ENCODE assay signal across 8 mouse cellular contexts in the genomic region with DNA sequence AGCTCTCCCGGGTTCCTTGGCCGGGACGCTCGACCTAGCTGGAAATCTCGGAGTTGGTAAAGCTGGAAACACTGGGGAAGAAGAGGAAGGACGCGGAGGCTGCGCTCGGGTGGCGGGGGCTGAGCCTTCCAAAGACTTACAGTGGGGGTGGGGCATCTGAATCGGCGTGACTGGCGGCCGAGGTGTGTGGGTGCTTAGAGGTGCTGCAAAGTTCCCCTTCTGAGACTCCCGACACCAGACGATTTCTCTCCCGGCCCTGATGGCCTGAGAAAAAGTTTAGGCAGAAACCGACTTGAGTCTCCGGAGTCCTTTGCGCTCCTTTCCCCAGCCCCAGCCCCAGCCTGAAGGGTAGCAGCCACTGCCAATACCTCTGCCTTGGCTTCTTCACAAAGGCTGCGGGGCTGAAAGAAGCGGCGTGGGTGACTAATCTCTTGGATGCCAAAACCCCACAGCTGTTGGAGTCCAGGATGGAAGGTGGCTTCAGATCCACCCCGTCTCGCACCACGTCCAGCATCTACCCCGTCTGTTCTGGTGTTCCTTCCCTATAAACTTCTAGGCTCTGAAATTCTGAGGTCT. TPM values are rescaled to one million over a fixed set of nuclear protein-coding genes. Genes with fewer than 3 reads are reported as not detected.
DNase-seq lines count a peak whose midpoint lies in the region; ATAC-seq and TF ChIP-seq lines count a peak whose summit lies in the region.

No protein-coding gene starts in this region.

- H3K27me3 ChIP-seq in forebrain, embryonic 13.5 days = peaks cover 6% of the 10 kb centered on the region
- H3K27me3 ChIP-seq in hindbrain, embryonic 16.5 days (replicated peaks; ENCODE audit: control insufficient read depth, insufficient read depth, low read length) = peaks cover 10% of the 10 kb centered on the region
- peaks cover 10% of the 10 kb centered on the region; the same call in 1 of the 2 replicates for H3K27me3 ChIP-seq in liver, embryonic 14.5 days (ENCODE audit: control insufficient read depth, insufficient read depth, low read length)
- peaks cover 20% of the 10 kb centered on the region for H3K27me3 ChIP-seq in neural tube, embryonic 13.5 days

- H3K9me3 ChIP-seq in forebrain, embryonic 13.5 days (replicated peaks) = no peaks in the 10 kb centered on the region
- H3K9me3 ChIP-seq in hindbrain, embryonic 16.5 days (ENCODE audit: control insufficient read depth, low read length) = no peaks in the 10 kb centered on the region
- H3K9me3 ChIP-seq in liver, embryonic 14.5 days (ENCODE audit: control insufficient read depth, low read length) = no peaks in the 10 kb centered on the region
- H3K9me3 ChIP-seq in neural tube, embryonic 13.5 days = no peaks in the 10 kb centered on the region

- ATAC-seq in forebrain, embryonic 13.5 days = peak; percentile 32
- ATAC-seq in hindbrain, embryonic 16.5 days = 0 out of 2 replicates have a peak, but pooled peaks have one; percentile 12
- ATAC-seq in liver, embryonic 14.5 days (ENCODE audit: insufficient read depth) = 0 out of 2 replicates have a peak, but pooled peaks have one; percentile 10
- 0 out of 2 replicates have a peak, but pooled peaks have one; percentile 8 for ATAC-seq in neural tube, embryonic 13.5 days (ENCODE audit: low read depth)

- no peak for TF ChIP-seq CTCF in liver, embryonic 14.5 days (IDR thresholded peaks at IDR 0.05; ENCODE audit: low read depth)

- H3K4me1 ChIP-seq in forebrain, embryonic 13.5 days = peaks cover 29% of the 10 kb centered on the region
- H3K4me1 ChIP-seq in hindbrain, embryonic 16.5 days (ENCODE audit: control insufficient read depth, insufficient read depth, low read depth, low read length) = peaks cover 25% of the 10 kb centered on the region
- peaks cover 3 to 10% of the 10 kb centered on the region in 2 experiments; a peak in 3 of 4 replicates for H3K4me1 ChIP-seq in liver, embryonic 14.5 days (replicated peaks; ENCODE audit: control insufficient read depth in 2 of 2, insufficient read depth in 2 of 2, low read length in 1 of 2)
- peaks cover 85% of the 10 kb centered on the region for H3K4me1 ChIP-seq in neural tube, embryonic 13.5 days (replicated peaks)

- peak overlapping the region; percentile 51 for H3K27ac ChIP-seq in forebrain, embryonic 13.5 days
- peak overlapping the region; percentile 78 for H3K27ac ChIP-seq in hindbrain, embryonic 16.5 days (ENCODE audit: low read depth, low read length)
- H3K27ac ChIP-seq in liver, embryonic 14.5 days = no peak overlapping the region
- peak overlapping the region; percentile 59 for H3K27ac ChIP-seq in neural tube, embryonic 13.5 days (replicated peaks)

- peak; percentile 23 for DNase-seq in right cerebral cortex, postnatal 25 days
- no peak for DNase-seq in right cerebral cortex, postnatal 14 days
- peak; percentile 67 to 78 for DNase-seq in adrenal gland, postnatal 36 days
- DNase-seq in liver, embryonic 14.5 days (ENCODE audit: low read depth in 3 of 3, low spot score in 3 of 3) = no peak
- no peak for DNase-seq in layer of hippocampus, postnatal 36 days

- peak overlapping the region; percentile 93 for H3K4me2 ChIP-seq in forebrain, embryonic 13.5 days
- H3K4me2 ChIP-seq in hindbrain, embryonic 16.5 days (ENCODE audit: low read length) = peak overlapping the region; percentile 89
- peak overlapping the region; percentile 92 for H3K4me2 ChIP-seq in liver, embryonic 14.5 days (ENCODE audit: low read depth)
- peak overlapping the region; percentile 76 for H3K4me2 ChIP-seq in neural tube, embryonic 13.5 days

- H3K36me3 ChIP-seq in forebrain, embryonic 13.5 days (ENCODE audit: poor library complexity, severe bottlenecking) = peaks cover 36% of the 10 kb centered on the region
- peaks cover 23% of the 10 kb centered on the region for H3K36me3 ChIP-seq in hindbrain, embryonic 16.5 days (ENCODE audit: control insufficient read depth, insufficient read depth, low read length)
- H3K36me3 ChIP-seq in liver, embryonic 14.5 days (replicated peaks; ENCODE audit: control insufficient read depth, insufficient read depth, low read depth) = peaks cover 22% of the 10 kb centered on the region
- H3K36me3 ChIP-seq in neural tube, embryonic 13.5 days = peaks cover 35% of the 10 kb centered on the region

- H3K9ac ChIP-seq in forebrain, embryonic 13.5 days = peak overlapping the region; percentile 81
- H3K9ac ChIP-seq in hindbrain, embryonic 16.5 days (ENCODE audit: low read depth, low read length) = peak overlapping the region; percentile 76
- H3K9ac ChIP-seq in liver, embryonic 14.5 days (replicated peaks) = peak overlapping the region; percentile 51
- peak overlapping the region; percentile 82 for H3K9ac ChIP-seq in neural tube, embryonic 13.5 days

- peak overlapping the region; percentile 61 for H3K4me3 ChIP-seq in forebrain, embryonic 13.5 days
- peak overlapping the region; percentile 58 for H3K4me3 ChIP-seq in hindbrain, embryonic 16.5 days (ENCODE audit: low read length)
- peak overlapping the region; percentile 47 to 65 for H3K4me3 ChIP-seq in liver, embryonic 14.5 days (ENCODE audit: insufficient read depth in 1 of 2, low read depth in 2 of 2, low read length in 2 of 2)
- H3K4me3 ChIP-seq in neural tube, embryonic 13.5 days = peak overlapping the region; percentile 52

- 2% methylated on average over 27 of the region's 27 CpGs for WGBS in forebrain, embryonic 13.5 days
- WGBS in hindbrain, embryonic 16.5 days = 4% methylated on average over 27 of the region's 27 CpGs
- WGBS in liver, embryonic 14.5 days (ENCODE audit: insufficient replicate concordance) = 0% methylated on average over 27 of the region's 27 CpGs
- 2% methylated on average over 27 of the region's 27 CpGs for WGBS in neural tube, embryonic 13.5 days

- no peak for TF ChIP-seq EP300 in liver, embryonic 14.5 days (IDR thresholded peaks at IDR 0.05; ENCODE audit: low read depth)

RNA-seq across cellular contexts. Expression of a gene that starts 0.7 kb away (rescaled TPM):
- total RNA-seq in adrenal gland, postnatal 36 days (2021) = 100 to 1,000 TPM in 1 of 2 experiments, 10 to 100 TPM in 1; 64.3 to 124 TPM
- polyA plus RNA-seq in forebrain, embryonic 13.5 days (2015; fragmentation: Nextera tagmentation; extraction: Ambion mirVana) = 21.6 and 22.3 TPM in 2 replicates
- polyA plus RNA-seq in hindbrain, embryonic 16.5 days (2015; fragmentation: Nextera tagmentation; extraction: Ambion mirVana) = 31.6 and 40.7 TPM in 2 replicates
- polyA plus RNA-seq in liver, embryonic 14.5 days (2012; rRNA removed) = 2.7 and 2.9 TPM in 2 replicates
- 6.4 and 6.5 TPM in 2 replicates for polyA plus RNA-seq in liver, embryonic 14.5 days (2014; fragmentation: Nextera tagmentation; extraction: Ambion mirVana)
- 38.8 and 39.1 TPM in 2 replicates for polyA plus RNA-seq in neural tube, embryonic 13.5 days (2015; fragmentation: Nextera tagmentation; extraction: Ambion mirVana)
- total RNA-seq in layer of hippocampus, postnatal 36 days (2021) = 10 to 100 TPM; 29.5 to 30.6 TPM

RNA-seq across cellular contexts. Expression of a gene that starts 7.6 kb away (rescaled TPM):
- total RNA-seq in adrenal gland, postnatal 36 days (2021) = 1,000 to 10,000 TPM; 1,120 to 1,187 TPM
- 911 and 1,077 TPM in 2 replicates for polyA plus RNA-seq in forebrain, embryonic 13.5 days (2015; fragmentation: Nextera tagmentation; extraction: Ambion mirVana)
- polyA plus RNA-seq in hindbrain, embryonic 16.5 days (2015; fragmentation: Nextera tagmentation; extraction: Ambion mirVana) = 578 and 579 TPM in 2 replicates
- 758 and 1,654 TPM in 2 replicates for polyA plus RNA-seq in liver, embryonic 14.5 days (2012; rRNA removed)
- polyA plus RNA-seq in liver, embryonic 14.5 days (2014; fragmentation: Nextera tagmentation; extraction: Ambion mirVana) = 899 and 926 TPM in 2 replicates
- polyA plus RNA-seq in neural tube, embryonic 13.5 days (2015; fragmentation: Nextera tagmentation; extraction: Ambion mirVana) = 821 and 850 TPM in 2 replicates
- total RNA-seq in layer of hippocampus, postnatal 36 days (2021) = 100 to 1,000 TPM; 846 to 926 TPM

RNA-seq across cellular contexts. Expression of a gene that starts 51.3 kb away (rescaled TPM):
- under 1 TPM; 0.23 to 0.36 TPM for total RNA-seq in adrenal gland, postnatal 36 days (2021)
- 1.8 and 3.7 TPM in 2 replicates for polyA plus RNA-seq in forebrain, embryonic 13.5 days (2015; fragmentation: Nextera tagmentation; extraction: Ambion mirVana)
- 2.5 and 3.0 TPM in 2 replicates for polyA plus RNA-seq in hindbrain, embryonic 16.5 days (2015; fragmentation: Nextera tagmentation; extraction: Ambion mirVana)
- 0.03 and 0.17 TPM in 2 replicates for polyA plus RNA-seq in liver, embryonic 14.5 days (2012; rRNA removed)
- polyA plus RNA-seq in liver, embryonic 14.5 days (2014; fragmentation: Nextera tagmentation; extraction: Ambion mirVana) = not detected in 2 replicates
- 2.9 TPM in 2 replicates for polyA plus RNA-seq in neural tube, embryonic 13.5 days (2015; fragmentation: Nextera tagmentation; extraction: Ambion mirVana)
- total RNA-seq in layer of hippocampus, postnatal 36 days (2021) = 1 to 10 TPM in 1 of 2 experiments, under 1 TPM in 1; 0.99 to 1.9 TPM

Comparison
In these comparisons a context has a peak if more than half of its experiments do, and no peak if none do; other contexts are left out.
1. DNase-seq: peak in right cerebral cortex, postnatal 25 days (single experiment) and adrenal gland, postnatal 36 days (2 of 2); none in right cerebral cortex, postnatal 14 days (single experiment), liver, embryonic 14.5 days (0 of 3) and layer of hippocampus, postnatal 36 days (0 of 2).
2. Peak in every context shown above with its lines, with median percentiles within 50 percentile points of each other: ATAC-seq, H3K4me2 ChIP-seq, H3K4me3 ChIP-seq and H3K9ac ChIP-seq.